Mouse (Mus musculus): ENCODE data around the gene Defb45. TPM values are rescaled to one million over a fixed set of nuclear protein-coding genes. Genes with fewer than 3 reads are reported as not detected.

Defb45 gene
- polyA plus RNA-seq, 1 experiment from 2014 or later, result not detected

DNA sequence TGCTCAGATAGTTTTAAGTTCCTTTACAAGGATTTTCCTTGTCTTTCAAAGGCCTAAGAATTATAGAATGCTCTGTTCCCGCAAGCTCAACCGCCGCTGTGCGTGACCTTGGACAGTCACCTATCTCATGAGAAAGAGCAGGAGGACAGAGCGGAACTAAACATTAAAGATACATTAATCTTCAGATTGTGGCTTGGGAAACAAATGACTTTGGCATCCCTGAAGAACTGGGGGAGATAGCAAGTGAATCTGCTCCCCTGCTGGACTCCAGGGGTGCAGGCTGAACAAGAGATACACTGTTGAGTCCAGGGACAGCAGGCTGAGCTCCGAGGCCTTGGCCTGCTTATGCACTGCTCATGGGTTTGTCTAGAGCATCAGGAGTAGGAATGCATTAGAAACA, 877 bp upstream of the Defb45 start:
- DNase-seq (ENCODE audit: low spot score), result no peak
- WGBS, result 90% methylated on average over 6 of the region's 6 CpGs
- no peaks in the 10 kb centered on the region for H3K27me3 ChIP-seq (replicated peaks; ENCODE audit: low read depth, poor library complexity, severe bottlenecking)

DNA sequence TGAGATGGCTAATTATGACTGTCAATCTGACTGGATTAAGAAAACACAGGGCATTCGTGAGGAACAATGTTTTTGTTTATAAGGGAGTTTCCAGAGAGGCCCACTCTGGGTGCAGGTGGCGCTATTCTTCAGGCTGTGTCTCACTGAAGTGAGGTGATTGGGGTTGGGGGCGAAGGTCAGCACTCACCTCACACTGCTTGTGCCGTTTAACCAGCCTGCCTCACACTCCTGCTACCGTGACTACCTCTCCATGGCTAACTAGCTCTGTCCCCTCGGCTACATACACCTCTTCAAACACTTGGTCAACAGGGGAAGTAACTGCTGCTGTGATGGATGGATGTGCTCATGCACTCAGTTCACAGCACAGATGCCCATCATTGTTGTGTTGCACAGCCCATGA, 10.2 kb downstream of the Defb45 start:
- WGBS, result 34% methylated on average over 6 of the region's 6 CpGs

More for the DNA sequence above, 877 bp upstream of the Defb45 start:
- Histone ChIP-seq H3K9me3 (no peaks in the 10 kb centered on the region), H3K27ac (replicated peaks) (no peak overlapping the region), H3K36me3 (replicated peaks) (no peaks in the 10 kb centered on the region), H3K4me3 (no peak overlapping the region), H3K4me1 (no peaks in the 10 kb centered on the region)

DNA sequence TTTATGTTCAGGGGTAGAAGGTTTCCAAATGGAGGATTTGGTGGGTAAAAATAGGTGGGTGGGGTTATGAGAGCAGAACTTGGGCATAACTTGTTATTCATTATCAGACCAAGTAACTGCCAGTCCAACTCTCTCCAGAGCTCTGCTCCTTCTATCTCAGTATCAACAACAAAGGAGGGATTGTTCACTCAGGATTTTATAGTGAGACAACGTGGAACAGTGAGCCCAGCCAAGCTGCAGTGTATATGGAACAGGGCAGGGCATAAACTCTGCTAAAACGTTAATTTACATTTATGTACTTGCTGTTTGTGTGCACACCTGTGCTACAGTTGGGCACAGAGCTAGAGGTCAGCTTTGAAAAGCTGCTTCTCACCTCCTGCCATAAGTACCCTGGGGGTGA, 10.7 kb downstream of the Defb45 start:
- Histone ChIP-seq H3K4me1 (peaks cover 19% of the 10 kb centered on the region), H3K27ac (replicated peaks) (no peak overlapping the region), H3K27me3 (replicated peaks; ENCODE audit: low read depth, poor library complexity, severe bottlenecking) (no peaks in the 10 kb centered on the region), H3K4me3 (no peak overlapping the region), H3K36me3 (replicated peaks) (no peaks in the 10 kb centered on the region), H3K9me3 (no peaks in the 10 kb centered on the region)
- 33% methylated on average over 2 of the region's 2 CpGs for WGBS
- no peak for DNase-seq (ENCODE audit: low spot score)

More for the DNA sequence above, 10.2 kb downstream of the Defb45 start:
- no peaks in the 10 kb centered on the region for H3K9me3 ChIP-seq
- H3K4me1 ChIP-seq, result peaks cover 19% of the 10 kb centered on the region
- no peak for DNase-seq (ENCODE audit: low spot score)
- no peaks in the 10 kb centered on the region for H3K27me3 ChIP-seq (replicated peaks; ENCODE audit: low read depth, poor library complexity, severe bottlenecking)
- no peaks in the 10 kb centered on the region for H3K36me3 ChIP-seq (replicated peaks)
- no peak overlapping the region for H3K4me3 ChIP-seq
- no peak overlapping the region for H3K27ac ChIP-seq (replicated peaks)

DNA sequence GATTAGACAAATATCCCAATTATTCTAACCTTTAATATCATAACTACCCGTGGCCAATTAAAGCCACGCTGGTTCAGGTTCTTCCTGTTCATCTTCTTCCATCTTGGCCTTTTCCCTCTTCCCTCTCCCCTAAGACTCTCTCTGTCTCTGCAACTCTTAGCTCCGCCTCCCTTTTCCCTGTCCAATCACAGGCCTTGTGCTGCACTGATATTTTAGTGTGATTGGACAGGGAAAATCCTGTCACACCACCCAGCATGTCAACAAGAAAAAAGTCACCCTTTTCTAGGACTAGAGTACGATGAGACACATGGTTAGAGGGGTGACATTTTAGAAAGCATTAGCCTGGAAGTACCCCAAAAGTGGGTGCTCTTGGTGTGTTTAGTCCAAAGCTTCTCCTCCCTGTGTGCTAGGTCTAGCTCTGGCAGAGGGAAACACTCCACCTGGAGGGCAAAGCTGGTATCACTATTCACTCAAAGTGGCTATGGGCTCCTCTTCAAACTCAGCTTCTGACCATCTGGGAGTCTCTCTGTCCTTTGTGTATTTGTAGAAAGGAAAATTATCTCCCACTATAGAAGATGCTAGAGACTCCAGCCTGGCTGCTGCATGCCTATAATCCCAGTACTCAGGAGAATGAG, 12.2 kb downstream of the Defb45 start:
- DNase-seq (ENCODE audit: low spot score), result peak; percentile 25
- Histone ChIP-seq H3K4me3 (no peak overlapping the region), H3K36me3 (replicated peaks) (no peaks in the 10 kb centered on the region), H3K27me3 (replicated peaks; ENCODE audit: low read depth, poor library complexity, severe bottlenecking) (no peaks in the 10 kb centered on the region), H3K27ac (replicated peaks) (no peak overlapping the region), H3K4me1 (peaks cover 19% of the 10 kb centered on the region), H3K9me3 (no peaks in the 10 kb centered on the region)
- WGBS, result 80% methylated on average over 4 of the region's 4 CpGs

DNA sequence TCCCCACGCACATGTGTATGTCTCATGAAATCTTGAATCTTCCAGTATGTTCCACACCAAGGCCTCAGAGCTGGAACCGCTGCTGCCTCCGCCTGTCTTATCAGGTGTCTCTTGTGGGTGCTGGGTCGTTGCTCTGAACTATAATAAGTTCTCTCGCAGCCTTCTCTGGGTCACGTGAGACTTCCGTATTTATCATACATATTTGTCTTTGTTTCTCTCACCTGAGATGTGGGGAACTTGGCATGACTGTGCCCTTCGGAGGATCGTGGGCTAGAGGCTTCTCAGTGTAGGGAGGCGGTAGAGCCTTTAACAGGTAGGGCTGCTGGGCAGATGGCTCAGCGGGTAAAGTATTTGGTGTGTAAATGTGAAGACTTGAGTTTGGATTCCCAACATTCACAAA, 18.6 kb downstream of the Defb45 start:
- DNase-seq (ENCODE audit: low spot score), result no peak
- Histone ChIP-seq H3K4me3 (no peak overlapping the region), H3K9me3 (no peaks in the 10 kb centered on the region), H3K27ac (replicated peaks) (no peak overlapping the region), H3K4me1 (peaks cover 13% of the 10 kb centered on the region), H3K27me3 (replicated peaks; ENCODE audit: low read depth, poor library complexity, severe bottlenecking) (no peaks in the 10 kb centered on the region), H3K36me3 (replicated peaks) (no peaks in the 10 kb centered on the region)
- 89% methylated on average over 11 of the region's 11 CpGs for WGBS

DNA sequence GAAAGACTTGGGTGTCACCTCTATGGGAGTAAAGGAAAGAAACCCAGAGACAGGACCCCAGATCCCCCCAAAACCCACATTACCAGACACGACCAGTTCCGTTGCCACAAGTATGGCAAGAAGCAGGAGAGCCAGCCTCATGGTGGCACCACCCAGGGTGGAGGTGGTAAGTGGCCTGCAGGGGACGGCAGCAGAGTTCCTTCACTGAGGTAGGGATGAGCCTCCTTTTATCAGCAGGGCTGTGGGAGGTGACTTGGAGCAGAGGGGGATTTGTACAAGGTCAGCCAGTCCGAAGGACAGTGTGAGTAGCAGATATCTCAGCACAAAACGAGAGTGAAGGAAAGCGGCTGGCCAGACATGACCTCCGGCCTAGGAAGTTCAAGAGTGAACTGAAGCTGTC, 19.1 kb downstream of the Defb45 start, which contains the start of gene Defb19:
TSS of gene Defb19 (minus strand) at position 206 of the 400 bp plus-strand sequence.
- Histone ChIP-seq H3K27me3 (replicated peaks; ENCODE audit: low read depth, poor library complexity, severe bottlenecking) (no peaks in the 10 kb centered on the region), H3K27ac (replicated peaks) (no peak within 1 kb of the TSS), H3K9me3 (no peaks in the 10 kb centered on the region), H3K4me1 (peaks cover 13% of the 10 kb centered on the region), H3K36me3 (replicated peaks) (no peaks in the 10 kb centered on the region), H3K4me3 (no peak within 1 kb of the TSS)
- no peak for DNase-seq (ENCODE audit: low spot score)
- 68% methylated on average over 7 of the region's 7 CpGs for WGBS

DNA sequence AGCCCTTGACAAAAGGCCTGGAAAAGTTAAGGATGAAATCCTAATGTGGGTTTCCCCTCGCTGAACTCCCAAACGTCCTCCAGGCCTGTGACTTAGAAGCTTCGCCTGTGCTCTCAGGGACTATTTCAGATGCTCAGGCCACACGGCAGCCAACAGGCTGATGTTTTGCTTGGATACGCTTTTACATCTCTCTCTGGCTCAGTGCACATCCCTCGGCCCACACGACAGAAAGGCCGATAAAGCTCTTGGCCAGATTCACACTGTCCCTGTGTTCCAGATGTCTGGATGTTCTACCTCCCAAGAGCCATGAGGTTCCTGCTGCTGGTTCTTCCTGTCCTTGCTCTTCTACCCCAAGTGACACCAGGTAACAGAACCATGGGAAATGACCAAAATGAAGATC, 25.7 kb downstream of the Defb45 start:
- no peak for DNase-seq (ENCODE audit: low spot score)

DNA sequence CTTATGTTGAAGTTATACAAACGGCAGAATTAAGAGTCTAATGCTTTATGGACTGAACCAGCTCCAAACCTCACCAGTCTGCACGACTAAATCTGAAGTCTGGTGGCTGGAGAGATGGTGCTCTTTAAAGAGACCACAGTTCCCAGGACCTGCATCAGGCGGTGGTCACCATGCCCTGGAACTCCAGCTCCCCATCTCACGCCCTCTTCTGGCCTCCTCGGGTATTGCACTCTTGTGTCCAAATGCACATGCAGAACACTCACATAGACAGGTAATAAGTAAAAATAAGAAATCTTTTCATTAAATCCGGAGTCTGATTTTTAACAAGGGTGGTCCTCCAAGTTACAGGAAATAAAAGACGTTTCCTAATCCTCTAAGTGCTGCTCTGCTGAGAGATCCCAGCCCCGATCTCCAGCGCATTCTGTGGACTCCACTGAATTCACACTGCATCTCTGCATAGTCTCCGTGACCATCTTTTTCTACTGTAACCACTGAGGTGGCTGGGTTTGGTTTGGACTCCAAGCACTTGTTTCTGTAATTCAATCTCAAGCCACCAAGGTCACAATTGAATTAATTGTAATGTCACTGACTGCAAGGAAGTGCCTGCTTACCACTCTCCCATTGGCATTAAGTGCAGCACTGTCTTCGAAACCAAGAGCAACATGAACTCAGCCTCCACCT, 26.9 kb downstream of the Defb45 start, which contains the start of gene Defb21:
TSS of gene Defb21 (plus strand) at position 631 of the 681 bp plus-strand sequence.
- Histone ChIP-seq H3K27ac (replicated peaks) (no peak within 1 kb of the TSS), H3K36me3 (replicated peaks) (no peaks in the 10 kb centered on the region), H3K9me3 (no peaks in the 10 kb centered on the region), H3K4me3 (no peak within 1 kb of the TSS), H3K27me3 (replicated peaks; ENCODE audit: low read depth, poor library complexity, severe bottlenecking) (no peaks in the 10 kb centered on the region), H3K4me1 (peaks cover 3% of the 10 kb centered on the region; the same call in 1 of the 2 replicates)
- WGBS, result 67% methylated on average over 11 of the region's 11 CpGs
- DNase-seq (ENCODE audit: low spot score), result peak; percentile 34

More for the DNA sequence above, 25.7 kb downstream of the Defb45 start:
- WGBS, result 88% methylated on average over 8 of the region's 8 CpGs
- Histone ChIP-seq H3K36me3 (replicated peaks) (no peaks in the 10 kb centered on the region), H3K9me3 (no peaks in the 10 kb centered on the region), H3K27me3 (replicated peaks; ENCODE audit: low read depth, poor library complexity, severe bottlenecking) (no peaks in the 10 kb centered on the region), H3K4me1 (peaks cover 3% of the 10 kb centered on the region; the same call in 1 of the 2 replicates), H3K27ac (replicated peaks) (no peak overlapping the region), H3K4me3 (no peak overlapping the region)

DNA sequence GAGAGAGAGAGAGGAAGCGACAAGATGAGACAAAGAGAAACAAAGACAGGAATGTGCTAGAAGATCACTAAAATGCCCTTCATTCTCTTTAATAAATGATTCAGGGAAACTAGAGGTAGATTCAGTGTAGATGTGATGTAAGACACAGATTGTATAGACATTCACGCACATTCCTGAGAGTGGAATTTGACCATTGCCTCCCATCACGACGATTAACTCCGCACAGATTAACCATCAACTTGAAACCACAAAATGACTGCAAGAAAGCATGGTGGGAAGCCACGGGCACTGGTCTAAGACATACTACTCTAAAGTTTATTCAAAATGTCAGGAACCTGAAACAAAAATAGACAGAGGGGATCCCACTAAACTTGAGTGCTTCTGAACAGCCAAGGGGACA, 28.9 kb downstream of the Defb45 start:
- no peaks in the 10 kb centered on the region for H3K36me3 ChIP-seq (replicated peaks)
- H3K9me3 ChIP-seq, result no peaks in the 10 kb centered on the region
- peaks cover 3% of the 10 kb centered on the region; the same call in 1 of the 2 replicates for H3K4me1 ChIP-seq
- H3K4me3 ChIP-seq, result no peak overlapping the region
- no peak overlapping the region for H3K27ac ChIP-seq (replicated peaks)
- no peak for DNase-seq (ENCODE audit: low spot score)
- 84% methylated on average over 6 of the region's 6 CpGs for WGBS
- H3K27me3 ChIP-seq (replicated peaks; ENCODE audit: low read depth, poor library complexity, severe bottlenecking), result no peaks in the 10 kb centered on the region

DNA sequence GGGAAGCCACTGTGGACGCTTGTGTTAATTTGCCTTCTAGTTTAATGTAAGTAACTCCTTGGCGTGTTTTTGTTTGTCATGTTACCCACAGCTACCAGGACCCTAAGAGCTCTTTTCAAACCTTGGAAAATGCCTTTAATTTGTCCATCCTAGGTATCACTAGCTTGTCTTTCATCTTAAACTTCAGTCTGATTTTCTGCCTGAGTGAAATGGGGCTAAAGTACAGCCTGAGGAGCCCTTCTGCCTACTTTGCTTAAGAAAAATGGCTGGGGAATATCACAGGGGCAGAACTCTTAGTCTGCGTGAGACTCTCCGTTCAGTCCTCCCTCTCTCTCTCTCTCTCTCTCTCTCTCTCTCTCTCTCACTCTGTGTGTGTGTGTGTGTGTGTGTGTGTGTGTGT, 29.3 kb downstream of the Defb45 start:
- 84% methylated on average over 4 of the region's 4 CpGs for WGBS
- Histone ChIP-seq H3K9me3 (no peaks in the 10 kb centered on the region), H3K27me3 (replicated peaks; ENCODE audit: low read depth, poor library complexity, severe bottlenecking) (no peaks in the 10 kb centered on the region), H3K27ac (replicated peaks) (no peak overlapping the region), H3K36me3 (replicated peaks) (no peaks in the 10 kb centered on the region), H3K4me3 (no peak overlapping the region), H3K4me1 (peaks cover 3% of the 10 kb centered on the region; the same call in 1 of the 2 replicates)
- no peak for DNase-seq (ENCODE audit: low spot score)

DNA sequence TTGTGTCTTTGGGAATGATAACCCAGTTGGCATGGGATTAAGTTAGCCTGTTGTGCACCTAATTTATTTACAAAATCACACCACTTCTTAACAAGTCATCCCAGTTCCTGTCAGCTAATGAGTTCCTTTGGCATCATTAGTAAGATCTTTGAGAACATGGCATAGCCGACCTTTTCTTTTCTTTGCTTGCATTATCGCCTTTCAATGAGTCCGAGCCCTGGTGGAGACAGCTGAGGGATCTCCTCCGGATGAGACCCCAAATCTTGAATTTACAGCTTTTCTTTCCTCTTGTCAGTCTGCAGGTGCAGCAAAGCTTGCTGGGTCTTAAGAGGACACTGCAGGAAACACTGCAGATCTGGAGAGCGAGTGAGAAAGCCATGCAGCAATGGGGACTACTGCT, 30.2 kb downstream of the Defb45 start, which contains the start of gene Gm17416:
TSS of gene Gm17416 (plus strand) at position 301 of the 400 bp plus-strand sequence.
- WGBS, result 89% methylated on average over 5 of the region's 5 CpGs

DNA sequence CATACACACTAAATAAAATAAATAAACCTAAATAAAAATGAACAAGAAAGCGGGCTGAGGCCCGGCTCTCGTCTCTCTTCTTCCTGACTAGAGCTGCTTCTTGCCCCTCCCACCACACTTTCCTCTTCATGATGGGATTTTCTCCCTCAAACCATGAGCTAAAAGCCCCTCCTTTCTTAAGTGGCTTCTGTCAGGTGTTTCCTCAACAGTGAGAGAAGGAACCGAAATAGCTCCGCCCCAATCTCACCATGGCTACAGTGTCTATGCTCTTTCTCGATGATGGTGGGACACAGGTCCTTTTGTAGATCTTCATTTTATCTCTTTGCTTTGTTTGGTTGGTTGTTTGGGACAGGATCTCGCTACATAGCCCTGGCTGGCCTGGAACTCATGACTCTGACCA, 42.5 kb downstream of the Defb45 start:
- DNase-seq (ENCODE audit: low spot score), result no peak
- Histone ChIP-seq H3K9me3 (no peaks in the 10 kb centered on the region), H3K36me3 (replicated peaks) (no peaks in the 10 kb centered on the region), H3K27me3 (replicated peaks; ENCODE audit: low read depth, poor library complexity, severe bottlenecking) (no peaks in the 10 kb centered on the region), H3K4me3 (no peak overlapping the region), H3K27ac (replicated peaks) (no peak overlapping the region), H3K4me1 (peaks cover 6% of the 10 kb centered on the region; the same call in 1 of the 2 replicates)
- WGBS, result 91% methylated on average over 7 of the region's 7 CpGs

More for the DNA sequence above, 30.2 kb downstream of the Defb45 start, which contains the start of gene Gm17416:
- Histone ChIP-seq H3K27me3 (replicated peaks; ENCODE audit: low read depth, poor library complexity, severe bottlenecking) (no peaks in the 10 kb centered on the region), H3K4me3 (no peak within 1 kb of the TSS), H3K9me3 (no peaks in the 10 kb centered on the region), H3K36me3 (replicated peaks) (no peaks in the 10 kb centered on the region), H3K4me1 (no peaks in the 10 kb centered on the region), H3K27ac (replicated peaks) (no peak within 1 kb of the TSS)
- no peak for DNase-seq (ENCODE audit: low spot score)

Measured in embryonic facial prominence, embryonic 10.5 days (tissue).